Mouse (Mus musculus) heart, embryonic 16.5 days (tissue): Measurements from ENCODE around the gene Lrg1. TPM values are rescaled to one million over a fixed set of nuclear protein-coding genes. Genes with fewer than 3 reads are reported as not detected.
A peak's percentile ranks its signal among the peaks of the same experiment; 100 is the strongest.

Experiments
- ATAC-seq: fragments of 200-750 bp; cut with Nextera tagmentation; replicated peaks from 2 replicates; pipeline ENCODE4 v1.8.0; 2017; ENCODE audit warnings: moderate number of reproducible peaks; ENCODE audit not compliant: insufficient read depth, low FRiP score; ENCODE audit errors: extremely low read depth
- H3K27ac ChIP-seq: fragments of 300-500 bp; sonication (generic); 2 replicates; pipeline ENCODE4 v1.5.1; 2014; ENCODE audit warnings: mild to moderate bottlenecking, low read length, control low read depth, moderate library complexity
- H3K27me3 ChIP-seq: fragments of 300-500 bp; sonication (generic); 2 replicates; pipeline ENCODE4 v1.6.1; 2014; ENCODE audit warnings: low read length, mixed read lengths; ENCODE audit not compliant: control insufficient read depth, insufficient read depth
- H3K36me3 ChIP-seq: fragments of 300-500 bp; sonication (generic); 2 replicates; pipeline ENCODE4 v1.6.1; 2014; ENCODE audit not compliant: control insufficient read depth, insufficient read depth
- H3K4me1 ChIP-seq: fragments of 300-500 bp; sonication (generic); 2 replicates; pipeline ENCODE4 v1.6.1; 2014; ENCODE audit warnings: low read length, mixed read lengths; ENCODE audit not compliant: control insufficient read depth, insufficient read depth
- H3K4me2 ChIP-seq: fragments of 300-500 bp; sonication (generic); 2 replicates; pipeline ENCODE4 v1.6.1; 2014; ENCODE audit warnings: low read depth, mild to moderate bottlenecking, control low read depth, low read length
- H3K4me3 ChIP-seq: fragments of 300-500 bp; sonication (generic); 2 replicates; pipeline ENCODE4 v1.5.1; 2014; ENCODE audit warnings: mild to moderate bottlenecking, control low read depth, low read length
- H3K9ac ChIP-seq: fragments of 300-500 bp; sonication (generic); 2 replicates; pipeline ENCODE4 v1.6.1; 2014; ENCODE audit warnings: low read length, control low read depth
- H3K9me3 ChIP-seq: fragments of 300-500 bp; sonication (generic); replicated peaks from 2 replicates; pipeline ENCODE4 v1.6.1; 2016; ENCODE audit warnings: low read length; ENCODE audit not compliant: control insufficient read depth
- WGBS: fragments of 180-500 bp; shearing (Covaris S2); extraction: QIAGEN DNeasy Blood & Tissue Kit; methylation state at CpG from one replicate; pipeline ENCODE4 v1.1.7; 2014; 5-methylcytosine and 5-hydroxymethylcytosine counted together
- polyA plus RNA-seq: library from polyadenylated mRNA; unstranded; fragments of >200 nt; fragmentation: Nextera tagmentation; extraction: Ambion mirVana; gene quantifications from 2 replicates; pipeline ENCODE4 v1.2.1, GENCODE M21; 2015

The Lrg1 gene
- polyA plus RNA-seq, result 2.0 and 2.4 TPM in 2 replicates

DNA sequence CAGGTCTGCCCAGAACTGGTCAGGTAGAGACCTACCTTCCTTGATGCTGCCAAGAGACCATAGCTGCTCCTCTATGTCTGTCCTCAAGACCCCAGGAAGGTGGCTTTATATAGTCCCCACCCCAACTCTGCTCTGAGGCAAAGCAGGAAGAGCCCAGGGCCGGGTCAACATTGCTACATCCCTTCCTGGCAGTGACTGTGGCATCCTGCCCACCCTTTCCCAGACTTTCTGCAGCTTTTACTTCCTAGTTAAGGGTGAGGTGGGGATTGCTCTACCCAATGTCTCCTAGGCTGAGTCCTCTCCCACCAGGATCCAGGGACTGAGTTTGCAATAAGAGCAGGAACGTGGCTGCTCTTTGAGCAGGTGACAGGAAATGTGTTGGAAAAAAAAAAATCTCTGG, at the start of gene Lrg1:
Gene Lrg1 (minus strand): TSS at position 176 of the 400 bp plus-strand sequence.
- Histone ChIP-seq H3K9me3 (peaks cover 12% of the 10 kb centered on the region), H3K9ac (no peak within 1 kb of the TSS), H3K4me1 (peaks cover 17% of the 10 kb centered on the region), H3K27me3 (peaks cover 42% of the 10 kb centered on the region), H3K4me3 (no peak within 1 kb of the TSS), H3K27ac (no peak within 1 kb of the TSS), H3K36me3 (peaks cover 4% of the 10 kb centered on the region; the same call in 1 of the 2 replicates), H3K4me2 (no peak within 1 kb of the TSS; the same call in 1 of the 2 replicates)
- 64% methylated on average over 2 of the region's 2 CpGs for WGBS
- no peak for ATAC-seq

DNA sequence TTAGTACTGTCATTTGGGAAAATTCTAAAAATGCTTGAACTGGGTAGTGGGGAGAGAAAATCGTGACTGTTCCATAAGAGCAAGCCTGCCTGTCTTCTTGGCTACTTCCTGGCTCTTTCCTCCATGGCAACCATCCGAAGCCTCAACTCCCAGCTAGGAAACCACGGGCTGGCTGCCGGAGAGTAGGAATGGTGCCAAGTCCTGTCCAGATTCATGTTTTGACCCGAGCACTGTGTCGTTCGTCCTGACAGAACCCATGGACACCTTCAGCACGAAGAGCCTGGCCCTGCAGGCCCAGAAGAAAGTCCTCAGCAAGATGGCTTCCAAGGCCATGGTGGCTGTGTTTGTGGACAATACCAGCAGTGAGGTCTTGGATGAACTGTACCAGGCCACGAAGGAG, 49.7 kb upstream of the Lrg1 start:
- Histone ChIP-seq H3K9ac (no peak overlapping the region), H3K4me1 (no peaks in the 10 kb centered on the region), H3K4me3 (no peak overlapping the region), H3K27ac (no peak overlapping the region), H3K9me3 (no peaks in the 10 kb centered on the region), H3K36me3 (peaks cover 5% of the 10 kb centered on the region), H3K27me3 (no peaks in the 10 kb centered on the region), H3K4me2 (no peak overlapping the region)
- no peak for ATAC-seq
- 63% methylated on average over 9 of the region's 9 CpGs for WGBS

DNA sequence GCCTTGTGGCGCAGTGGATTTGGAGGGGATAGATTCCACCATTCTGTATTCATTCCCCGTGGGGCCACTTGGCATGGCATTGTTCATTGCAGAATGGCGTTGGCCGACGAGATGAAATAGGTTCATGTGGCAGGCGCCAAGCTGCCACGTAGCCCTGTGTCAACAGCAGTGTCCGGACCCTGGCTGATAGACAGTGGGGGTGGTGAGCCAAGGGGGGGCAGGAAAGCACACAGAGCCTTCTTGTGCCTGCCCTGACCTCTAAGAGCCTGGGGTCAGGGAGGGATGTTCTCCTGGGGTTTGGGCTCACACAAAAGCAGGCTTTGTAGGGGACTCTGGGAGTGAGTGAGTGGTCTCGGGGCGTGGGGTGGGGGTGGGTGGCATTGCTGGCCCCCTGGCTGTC, 48.8 kb upstream of the Lrg1 start:
- no peak overlapping the region for H3K4me2 ChIP-seq
- WGBS, result 65% methylated on average over 10 of the region's 10 CpGs
- H3K9ac ChIP-seq, result no peak overlapping the region
- no peaks in the 10 kb centered on the region for H3K4me1 ChIP-seq
- no peaks in the 10 kb centered on the region for H3K9me3 ChIP-seq
- ATAC-seq, result no peak
- no peaks in the 10 kb centered on the region for H3K27me3 ChIP-seq
- H3K36me3 ChIP-seq, result peaks cover 2% of the 10 kb centered on the region; the same call in 1 of the 2 replicates
- H3K4me3 ChIP-seq, result no peak overlapping the region
- peak overlapping the region; percentile 58; the same call in 1 of the 2 replicates for H3K27ac ChIP-seq

DNA sequence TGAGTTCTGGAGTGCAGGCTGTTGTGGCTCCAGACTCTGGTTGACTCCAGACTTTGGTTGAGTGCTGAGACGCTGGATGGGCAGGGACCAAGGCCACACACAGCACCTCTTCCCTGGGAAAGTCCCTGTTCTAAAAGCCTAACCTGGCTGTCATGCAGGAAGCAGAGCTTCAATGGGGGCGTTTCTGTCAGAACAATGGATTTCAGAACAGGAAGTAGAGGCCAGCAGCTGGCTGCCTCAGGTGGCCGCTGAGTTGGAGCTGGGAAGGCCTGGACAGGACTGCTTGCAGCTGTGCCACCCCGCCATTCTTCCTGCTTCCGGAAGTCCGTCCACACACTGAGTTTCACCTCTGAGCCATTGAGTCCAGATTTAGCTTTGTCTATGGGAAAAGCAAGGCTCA, 48.0 kb upstream of the Lrg1 start:
- no peaks in the 10 kb centered on the region for H3K36me3 ChIP-seq
- no peaks in the 10 kb centered on the region for H3K27me3 ChIP-seq
- H3K27ac ChIP-seq, result peak overlapping the region; percentile 58; the same call in 1 of the 2 replicates
- peak; percentile 56 for ATAC-seq
- H3K9ac ChIP-seq, result no peak overlapping the region
- WGBS, result 55% methylated on average over 6 of the region's 6 CpGs
- H3K4me3 ChIP-seq, result no peak overlapping the region
- no peaks in the 10 kb centered on the region for H3K4me1 ChIP-seq
- H3K9me3 ChIP-seq, result no peaks in the 10 kb centered on the region
- H3K4me2 ChIP-seq, result no peak overlapping the region

DNA sequence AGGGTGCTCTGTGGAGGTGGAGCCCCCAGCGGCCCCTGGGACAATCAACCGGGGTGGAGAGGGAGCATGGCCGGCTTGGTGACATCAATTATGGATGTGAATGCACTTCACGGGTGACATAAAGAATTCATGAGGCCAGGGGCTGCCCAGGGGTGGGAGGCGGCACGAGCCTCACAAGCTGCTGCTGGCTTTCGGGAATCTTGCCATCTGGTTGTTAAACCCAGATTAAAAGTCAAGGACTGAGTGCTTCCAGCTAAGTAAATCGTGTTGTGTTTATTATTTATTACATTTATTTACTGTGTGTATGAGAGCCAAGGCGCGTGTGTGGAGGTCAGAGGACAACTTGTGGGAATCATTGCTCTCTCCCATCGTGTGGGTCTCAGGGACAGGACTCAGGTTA, 43.9 kb upstream of the Lrg1 start:
- no peak overlapping the region for H3K27ac ChIP-seq
- H3K9me3 ChIP-seq, result no peaks in the 10 kb centered on the region
- no peak for ATAC-seq
- H3K4me1 ChIP-seq, result peaks cover 17% of the 10 kb centered on the region
- H3K36me3 ChIP-seq, result no peaks in the 10 kb centered on the region
- 71% methylated on average over 11 of the region's 11 CpGs for WGBS
- no peak overlapping the region for H3K9ac ChIP-seq
- H3K27me3 ChIP-seq, result no peaks in the 10 kb centered on the region
- no peak overlapping the region for H3K4me2 ChIP-seq
- H3K4me3 ChIP-seq, result no peak overlapping the region

DNA sequence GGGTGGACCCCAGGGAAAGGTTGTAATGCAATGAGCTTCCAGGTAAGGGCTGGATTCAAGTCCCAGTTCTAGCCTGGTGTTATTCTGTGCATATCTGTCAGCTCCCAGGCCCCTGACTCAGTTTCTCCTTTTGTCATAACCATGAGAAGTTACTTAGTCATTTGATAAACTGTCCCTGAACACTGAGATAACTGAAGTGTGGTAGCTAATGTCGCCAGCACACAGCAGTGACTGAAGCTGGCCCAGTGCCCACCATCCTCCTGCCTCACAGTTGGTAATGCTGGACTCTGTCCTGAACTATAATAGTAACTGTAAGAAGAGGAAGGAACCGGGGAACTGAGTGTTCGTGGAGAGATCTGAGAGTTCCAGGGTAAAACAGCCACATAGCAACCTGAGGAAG, 42.7 kb upstream of the Lrg1 start:
- H3K36me3 ChIP-seq, result no peaks in the 10 kb centered on the region
- H3K4me2 ChIP-seq, result no peak overlapping the region; the same call in 1 of the 2 replicates
- no peak overlapping the region for H3K9ac ChIP-seq
- no peaks in the 10 kb centered on the region for H3K9me3 ChIP-seq
- WGBS, result 49% methylated on average over 3 of the region's 3 CpGs
- no peak for ATAC-seq
- no peak overlapping the region for H3K27ac ChIP-seq
- no peak overlapping the region for H3K4me3 ChIP-seq
- no peaks in the 10 kb centered on the region for H3K27me3 ChIP-seq
- H3K4me1 ChIP-seq, result peaks cover 17% of the 10 kb centered on the region

DNA sequence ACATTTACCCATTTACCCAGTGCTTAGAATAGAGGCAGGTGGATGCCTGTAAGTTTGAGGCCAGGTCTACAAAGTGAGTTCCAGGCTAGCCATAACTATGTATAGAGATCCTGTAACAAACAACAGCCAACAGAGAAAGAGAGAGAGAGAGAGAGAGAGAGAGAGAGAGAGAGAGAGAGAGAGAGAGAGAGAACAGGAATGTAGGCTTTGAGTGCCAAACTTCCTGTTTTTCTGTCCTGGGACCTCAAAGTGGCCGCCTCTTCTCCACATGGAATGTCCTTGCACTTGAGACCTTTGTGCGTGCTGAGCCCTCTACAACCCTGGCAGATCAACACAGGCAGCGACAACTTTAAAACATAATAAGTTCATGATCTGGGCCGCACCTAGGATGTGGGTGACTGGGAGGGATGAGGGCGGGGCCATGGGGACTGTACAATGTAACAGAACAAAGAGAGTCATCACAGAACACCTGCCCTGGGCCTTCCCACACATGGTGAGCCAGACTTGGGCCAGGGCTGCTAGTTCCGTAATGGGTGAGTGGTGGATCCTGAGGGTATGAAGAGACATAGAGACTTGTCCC, 41.8 kb upstream of the Lrg1 start:
- no peak for ATAC-seq
- Histone ChIP-seq H3K9me3 (no peaks in the 10 kb centered on the region), H3K36me3 (no peaks in the 10 kb centered on the region), H3K4me3 (peak overlapping the region; percentile 54), H3K27me3 (peaks cover 3% of the 10 kb centered on the region), H3K4me2 (peak overlapping the region; percentile 87), H3K27ac (peak overlapping the region; percentile 55; the same call in 1 of the 2 replicates), H3K9ac (peak overlapping the region; percentile 64), H3K4me1 (peaks cover 17% of the 10 kb centered on the region)
- WGBS, result 55% methylated on average over 6 of the region's 6 CpGs

DNA sequence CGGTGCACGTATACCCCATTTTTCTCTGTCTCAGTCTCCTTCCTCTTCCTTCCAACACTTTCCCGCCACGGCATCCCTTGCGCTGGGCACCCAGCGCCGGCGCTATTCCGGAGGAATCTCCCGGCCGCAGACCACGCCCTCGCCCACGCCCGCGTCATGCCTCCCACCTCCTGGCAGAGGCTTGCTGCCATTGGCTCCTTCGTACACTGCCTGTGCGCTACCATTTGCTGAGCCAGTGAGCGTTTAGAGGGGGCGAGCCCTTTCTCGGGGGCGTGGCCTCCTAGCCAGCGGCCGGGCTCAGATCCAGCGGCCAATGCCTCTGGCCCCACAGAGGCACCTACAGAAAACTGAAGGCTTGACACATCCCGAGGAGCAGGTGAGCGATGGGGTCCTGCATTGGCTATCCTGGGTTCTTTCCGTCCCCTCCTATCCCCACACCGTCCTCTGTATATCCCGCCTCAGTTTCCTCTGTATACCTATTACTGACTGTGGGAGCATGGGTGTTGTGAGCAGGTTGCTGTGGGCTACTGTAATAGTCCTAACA, 40.5 kb upstream of the Lrg1 start, which contains the start of gene Tnfaip8l1:
Gene Tnfaip8l1 (plus strand): TSS at position 247 of the 544 bp plus-strand sequence.
- H3K9me3 ChIP-seq, result no peaks in the 10 kb centered on the region
- H3K9ac ChIP-seq, result peak within 1 kb of the TSS; percentile 69
- H3K4me3 ChIP-seq, result peak within 1 kb of the TSS; percentile 54
- H3K36me3 ChIP-seq, result no peaks in the 10 kb centered on the region
- ATAC-seq, result peak; percentile 97
- H3K27me3 ChIP-seq, result peaks cover 14% of the 10 kb centered on the region
- H3K4me2 ChIP-seq, result peak within 1 kb of the TSS; percentile 87
- peaks cover 17% of the 10 kb centered on the region for H3K4me1 ChIP-seq
- WGBS, result under 1% methylated on average over 30 of the region's 30 CpGs
- H3K27ac ChIP-seq, result peak within 1 kb of the TSS; percentile 55; the same call in 1 of the 2 replicates

DNA sequence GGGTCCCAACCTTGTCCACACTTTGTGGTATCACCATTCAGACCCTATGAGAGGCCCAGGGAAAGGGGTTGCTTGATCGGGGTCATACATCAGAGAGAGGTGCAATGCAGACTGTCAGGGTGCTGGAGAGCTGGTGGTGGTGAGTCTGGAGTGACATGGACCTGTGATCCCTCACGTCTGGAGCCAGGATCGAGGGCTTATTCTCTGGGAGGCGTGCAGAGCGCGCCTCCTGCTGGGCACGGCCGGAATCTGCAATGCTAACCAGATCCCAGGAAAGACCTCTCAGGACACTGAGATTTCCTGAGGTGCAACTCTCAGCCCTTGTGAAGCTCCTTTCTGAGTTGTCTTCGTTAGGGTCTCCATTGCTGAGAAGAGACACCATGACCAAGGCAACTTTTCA, 37.9 kb upstream of the Lrg1 start:
- ATAC-seq, result no peak
- Histone ChIP-seq H3K4me1 (peaks cover 17% of the 10 kb centered on the region), H3K27ac (no peak overlapping the region), H3K4me3 (no peak overlapping the region), H3K27me3 (peaks cover 34% of the 10 kb centered on the region), H3K36me3 (no peaks in the 10 kb centered on the region), H3K9me3 (no peaks in the 10 kb centered on the region), H3K9ac (no peak overlapping the region), H3K4me2 (no peak overlapping the region)
- WGBS, result 3% methylated on average over 9 of the region's 9 CpGs
